Mouse (Mus musculus) hindbrain, embryonic 11.5 days (tissue): ENCODE measurements at regions not wholly inside any gene's neighbourhood (a gene's known extent, or its start where the extent isn't known, plus 50 kb on each side); places are given as distances from the start of the nearest gene placed in this dataset.

Experiments used
- ATAC-seq: fragments of 200-750 bp; cut with Nextera tagmentation; 2 replicates; pipeline ENCODE4 v1.8.0; 2017; ENCODE audit warnings: mild to moderate bottlenecking, moderate TSS enrichment, moderate library complexity; ENCODE audit not compliant: low FRiP score
- DNase-seq: peaks from one replicate; pipeline ENCODE4 v3.0.0-alpha.2; 2015; ENCODE audit warnings: low spot score
- H3K27ac ChIP-seq: fragments of 300-500 bp; sonication (generic); 2 replicates; pipeline ENCODE4 v1.5.1; 2014; ENCODE audit warnings: mild to moderate bottlenecking, low read depth, low read length
- H3K27me3 ChIP-seq: fragments of 300-500 bp; sonication (generic); 2 replicates; pipeline ENCODE4 v1.6.1; 2014; ENCODE audit warnings: mild to moderate bottlenecking, low read length, moderate library complexity, mixed read lengths; ENCODE audit not compliant: control insufficient read depth, insufficient read depth
- H3K36me3 ChIP-seq: fragments of 300-500 bp; sonication (generic); 2 replicates; pipeline ENCODE4 v1.6.1; 2014; ENCODE audit warnings: mild to moderate bottlenecking, low read length, moderate library complexity, mixed read lengths; ENCODE audit not compliant: control insufficient read depth, insufficient read depth
- H3K4me1 ChIP-seq: fragments of 300-500 bp; sonication (generic); replicated peaks from 2 replicates; pipeline ENCODE4 v1.6.1; 2014; ENCODE audit warnings: low read length, mixed read lengths; ENCODE audit not compliant: control insufficient read depth, insufficient read depth
- H3K4me2 ChIP-seq: fragments of 300-500 bp; sonication (generic); replicated peaks from 2 replicates; pipeline ENCODE4 v1.6.1; 2014; ENCODE audit warnings: mild to moderate bottlenecking, low read depth, low read length
- H3K4me3 ChIP-seq: fragments of 300-500 bp; sonication (generic); 2 replicates; pipeline ENCODE4 v1.5.1; 2014; ENCODE audit warnings: low read depth, low read length
- H3K9ac ChIP-seq: fragments of 300-500 bp; sonication (generic); 2 replicates; pipeline ENCODE4 v1.6.1; 2014; ENCODE audit warnings: low read depth, low read length
- H3K9me3 ChIP-seq: fragments of 300-500 bp; sonication (generic); 2 replicates; pipeline ENCODE4 v1.6.1; 2016; ENCODE audit warnings: low read length; ENCODE audit not compliant: control insufficient read depth
- WGBS: fragments of 180-500 bp; shearing (Covaris S2); extraction: QIAGEN DNeasy Blood & Tissue Kit; methylation state at CpG from one replicate; pipeline ENCODE4 v1.1.7; 2014; 5-methylcytosine and 5-hydroxymethylcytosine counted together

GRCm38 (mm10) chr16:64224336-64224735, 360.4 kb upstream of the Epha3 start:
- Histone ChIP-seq H3K9ac (no peak overlapping the region), H3K4me3 (no peak overlapping the region), H3K27ac (no peak overlapping the region), H3K4me2 (no peak overlapping the region), H3K27me3 (no peaks in the 10 kb centered on the region), H3K4me1 (no peaks in the 10 kb centered on the region), H3K9me3 (no peaks in the 10 kb centered on the region), H3K36me3 (no peaks in the 10 kb centered on the region)
- DNase-seq (no peak), ATAC-seq (no peak)
- 90% methylated on average over 3 of the region's 3 CpGs for WGBS

GRCm38 (mm10) chr16:64216671-64217070, 352.7 kb upstream of the Epha3 start:
- Histone ChIP-seq H3K27me3 (no peaks in the 10 kb centered on the region), H3K9ac (no peak overlapping the region), H3K4me1 (no peaks in the 10 kb centered on the region), H3K27ac (no peak overlapping the region), H3K4me2 (no peak overlapping the region), H3K4me3 (no peak overlapping the region), H3K36me3 (no peaks in the 10 kb centered on the region), H3K9me3 (no peaks in the 10 kb centered on the region)
- DNase-seq (no peak), ATAC-seq (no peak)
- WGBS: 93% methylated on average over 5 of the region's 5 CpGs

- DNase-seq (no peak), ATAC-seq (no peak)
- H3K4me3 ChIP-seq: no peak overlapping the region
- H3K9ac ChIP-seq: no peak overlapping the region
- H3K4me2 ChIP-seq: no peak overlapping the region
- no peaks in the 10 kb centered on the region for H3K4me1 ChIP-seq
- 100% methylated on average over 1 of the region's 1 CpGs for WGBS
- no peak overlapping the region for H3K27ac ChIP-seq
- H3K36me3 ChIP-seq: no peaks in the 10 kb centered on the region
- H3K27me3 ChIP-seq: no peaks in the 10 kb centered on the region
- no peaks in the 10 kb centered on the region for H3K9me3 ChIP-seq
Measured at GRCm38 (mm10) chr16:64211895-64212294, 347.9 kb upstream of the Epha3 start.

GRCm38 (mm10) chr16:64166676-64167407, 302.9 kb upstream of the Epha3 start:
- Histone ChIP-seq H3K4me3 (no peak overlapping the region), H3K36me3 (no peaks in the 10 kb centered on the region), H3K9ac (no peak overlapping the region), H3K4me1 (no peaks in the 10 kb centered on the region), H3K27me3 (no peaks in the 10 kb centered on the region), H3K4me2 (no peak overlapping the region), H3K9me3 (no peaks in the 10 kb centered on the region), H3K27ac (no peak overlapping the region)
- DNase-seq (no peak), ATAC-seq (no peak)
- 65% methylated on average over 8 of the region's 8 CpGs for WGBS

GRCm38 (mm10) chr16:64166036-64166435, 302.1 kb upstream of the Epha3 start:
- no peaks in the 10 kb centered on the region for H3K4me1 ChIP-seq
- ATAC-seq: no peak
- no peaks in the 10 kb centered on the region for H3K27me3 ChIP-seq
- WGBS: 94% methylated on average over 2 of the region's 2 CpGs
- no peak for DNase-seq
- H3K9ac ChIP-seq: no peak overlapping the region
- no peak overlapping the region for H3K27ac ChIP-seq
- H3K4me3 ChIP-seq: no peak overlapping the region
- H3K4me2 ChIP-seq: no peak overlapping the region
- no peaks in the 10 kb centered on the region for H3K9me3 ChIP-seq
- H3K36me3 ChIP-seq: no peaks in the 10 kb centered on the region

GRCm38 (mm10) chr16:64145687-64146535, 281.9 kb upstream of the Epha3 start:
- H3K4me3 ChIP-seq: no peak overlapping the region
- DNase-seq (no peak), ATAC-seq (no peak)
- H3K4me2 ChIP-seq: no peak overlapping the region
- H3K27me3 ChIP-seq: no peaks in the 10 kb centered on the region
- H3K4me1 ChIP-seq: no peaks in the 10 kb centered on the region
- H3K36me3 ChIP-seq: no peaks in the 10 kb centered on the region
- WGBS: 69% methylated on average over 14 of the region's 14 CpGs
- H3K9ac ChIP-seq: no peak overlapping the region
- no peaks in the 10 kb centered on the region for H3K9me3 ChIP-seq
- H3K27ac ChIP-seq: no peak overlapping the region
